Mouse (Mus musculus) forebrain, postnatal 0 days (tissue): ENCODE measurements at regions not wholly inside any gene's neighbourhood (a gene's known extent, or its start where the extent isn't known, plus 50 kb on each side); places are given as distances from the start of the nearest gene placed in this dataset.
A peak's percentile ranks its signal among the peaks of the same experiment; 100 is the strongest.

Experiments
- ATAC-seq: fragments of 200-750 bp; cut with Nextera tagmentation; 2 replicates; pipeline ENCODE4 v1.8.0; 2017; ENCODE audit warnings: mild to moderate bottlenecking, moderate library complexity
- DNase-seq: peaks from one replicate; pipeline ENCODE4 v3.0.0-alpha.2; 2015
- H3K27ac ChIP-seq: fragments of 300-500 bp; sonication (generic); 2 replicates; pipeline ENCODE4 v1.5.1; 2014; ENCODE audit warnings: low read depth, mild to moderate bottlenecking, antibody characterized with exemption, low read length, moderate library complexity, mixed read lengths
- H3K27me3 ChIP-seq: fragments of 300-500 bp; sonication (generic); 2 replicates; pipeline ENCODE4 v1.6.1; 2014; ENCODE audit warnings: mild to moderate bottlenecking, low read length, mixed read lengths; ENCODE audit not compliant: insufficient read depth
- H3K36me3 ChIP-seq: fragments of 300-500 bp; sonication (generic); 2 replicates; pipeline ENCODE4 v1.6.1; 2014; ENCODE audit warnings: mild to moderate bottlenecking, moderate library complexity; ENCODE audit not compliant: insufficient read depth
- H3K4me1 ChIP-seq: fragments of 300-500 bp; sonication (generic); 2 replicates; pipeline ENCODE4 v1.6.1; 2014; ENCODE audit warnings: antibody characterized with exemption; ENCODE audit not compliant: insufficient read depth
- H3K4me2 ChIP-seq: fragments of 300-500 bp; sonication (generic); 2 replicates; pipeline ENCODE4 v1.6.1; 2014; ENCODE audit warnings: low read depth, mild to moderate bottlenecking, moderate library complexity
- H3K4me3 ChIP-seq: fragments of 300-500 bp; sonication (generic); 2 replicates; pipeline ENCODE4 v1.5.1; 2014; ENCODE audit warnings: low read depth, low read length, mixed read lengths
- H3K9ac ChIP-seq: fragments of 300-500 bp; sonication (generic); 2 replicates; pipeline ENCODE4 v1.6.1; 2014; ENCODE audit warnings: mild to moderate bottlenecking
- H3K9me3 ChIP-seq: fragments of 300-500 bp; sonication (generic); 2 replicates; pipeline ENCODE4 v1.6.1; 2016; ENCODE audit warnings: low read length
- CTCF ChIP-seq: sonication (generic); IDR thresholded peaks from 2 replicates; pipeline ENCODE4 v1.5.1; 2016; ENCODE audit warnings: antibody characterized with exemption, control low read depth, low read depth
- WGBS: fragments of 180-500 bp; shearing (Covaris S2); extraction: QIAGEN DNeasy Blood & Tissue Kit; methylation state at CpG from one replicate; pipeline ENCODE4 v1.1.7; 2014; 5-methylcytosine and 5-hydroxymethylcytosine counted together

GRCm38 (mm10) chr2:38460825-38461540 is 50.5 kb upstream of the Nek6 start:
- H3K9me3 ChIP-seq: no peaks in the 10 kb centered on the region
- H3K4me2 ChIP-seq: no peak overlapping the region
- DNase-seq: peak; percentile 93
- no peaks in the 10 kb centered on the region for H3K36me3 ChIP-seq
- TF ChIP-seq CTCF: no peak
- H3K4me3 ChIP-seq: no peak overlapping the region
- peak; percentile 89 for ATAC-seq
- H3K9ac ChIP-seq: no peak overlapping the region
- H3K4me1 ChIP-seq: peaks cover 6% of the 10 kb centered on the region; the same call in 1 of the 2 replicates
- H3K27ac ChIP-seq: no peak overlapping the region
- WGBS: 28% methylated on average over 6 of the region's 6 CpGs
- no peaks in the 10 kb centered on the region for H3K27me3 ChIP-seq
